Mouse (Mus musculus) liver, postnatal 0 days (tissue): ENCODE data around the gene Pgm1.

Experiments used
- CTCF ChIP-seq: sonication (generic); IDR thresholded peaks from 2 replicates; pipeline ENCODE4 v1.5.1; 2016; ENCODE audit warnings: antibody characterized with exemption, low read depth
- EP300 ChIP-seq: IDR thresholded peaks from 2 replicates; pipeline ENCODE4 v1.6.1; 2016; ENCODE audit warnings: antibody characterized with exemption, low read depth, mild to moderate bottlenecking

DNA sequence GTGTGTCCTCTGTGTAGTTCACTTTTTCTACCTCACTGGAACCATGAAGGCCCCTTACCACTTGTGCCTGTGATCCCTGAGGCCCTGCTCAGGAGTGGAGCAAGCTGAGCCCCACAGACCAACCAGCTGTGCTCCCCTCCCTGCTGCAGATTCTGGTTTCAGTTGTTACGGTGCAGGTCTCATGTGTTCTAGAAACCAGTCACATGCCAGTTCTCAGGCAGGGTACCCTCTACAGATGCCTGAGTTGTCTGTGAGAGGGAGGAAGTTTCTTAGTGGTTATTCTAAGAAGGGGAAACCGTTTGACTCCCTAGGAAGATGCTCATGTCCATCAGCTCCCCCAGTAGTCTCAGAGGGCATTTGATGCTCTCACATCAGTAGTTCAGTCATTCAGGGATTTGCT lies 15.4 kb downstream of the Pgm1 start:
- TF ChIP-seq CTCF (no peak), EP300 (no peak)
